In genomic region chr4:93540588-93540987, GRCm38 (mm10) we compare ENCODE assay signal across 14 mouse cellular contexts.
DNase-seq lines count a peak whose midpoint lies in the region; ATAC-seq and TF ChIP-seq lines count a peak whose summit lies in the region.
"Had no signal": no experiment of that assay in that cellular context is flagged by ENCODE, and none has a peak within 500 bp of the region (broad histone marks: within the 10 kb centered on the region; RNA-seq: fewer than 3 reads in every experiment).

No protein-coding gene starts in this region.

- no peaks in the 10 kb centered on the region for H3K36me3 ChIP-seq in midbrain, embryonic 16.5 days (ENCODE audit: control insufficient read depth, insufficient read depth, low read length)
- no peaks in the 10 kb centered on the region for H3K36me3 ChIP-seq in midbrain, embryonic 10.5 days
- no peaks in the 10 kb centered on the region for H3K36me3 ChIP-seq in liver, embryonic 15.5 days (replicated peaks)
- H3K36me3 ChIP-seq in stomach, embryonic 15.5 days = no peaks in the 10 kb centered on the region
- H3K36me3 ChIP-seq in forebrain, embryonic 11.5 days (ENCODE audit: control insufficient read depth, insufficient read depth, low read length) = no peaks in the 10 kb centered on the region
- no peaks in the 10 kb centered on the region for H3K36me3 ChIP-seq in intestine, postnatal 0 days (ENCODE audit: control insufficient read depth, insufficient read depth)
- H3K36me3 ChIP-seq: heart, embryonic 12.5 days had no signal

- H3K4me3 ChIP-seq in midbrain, embryonic 16.5 days (ENCODE audit: low read depth, low read length) = no peak overlapping the region
- no peak overlapping the region for H3K4me3 ChIP-seq in midbrain, embryonic 10.5 days
- no peak overlapping the region for H3K4me3 ChIP-seq in liver, embryonic 15.5 days (replicated peaks)
- no peak overlapping the region for H3K4me3 ChIP-seq in stomach, embryonic 15.5 days (replicated peaks)
- H3K4me3 ChIP-seq in forebrain, embryonic 11.5 days (ENCODE audit: low read depth, low read length) = no peak overlapping the region
- H3K4me3 ChIP-seq in intestine, postnatal 0 days (ENCODE audit: low read depth, low read length) = no peak overlapping the region
- H3K4me3 ChIP-seq: heart, embryonic 12.5 days had no signal

- ATAC-seq in midbrain, embryonic 16.5 days = 0 out of 2 replicates have a peak, but pooled peaks have one; percentile 36
- peak; percentile 100 for ATAC-seq in liver, embryonic 15.5 days (ENCODE audit: insufficient read depth)
- peak; percentile 93 for ATAC-seq in stomach, embryonic 15.5 days (ENCODE audit: insufficient read depth, low FRiP score, low read depth)
- ATAC-seq in forebrain, embryonic 11.5 days (replicated peaks; ENCODE audit: low FRiP score) = no peak; the same call in 1 of the 2 replicates
- ATAC-seq in intestine, postnatal 0 days = no peak
- ATAC-seq: CD4-positive, CD25-positive, alpha-beta regulatory T cell, adult 4 months had no signal

- no peak for DNase-seq in midbrain, embryonic 10.5 days (ENCODE audit: low spot score)
- DNase-seq in c-Kit-positive CD71-positive TER-119-positive erythroid progenitor cells, embryonic 14.5 days (ENCODE audit: low spot score) = peak; percentile 69
- DNase-seq in forebrain, embryonic 11.5 days (ENCODE audit: low spot score) = no peak
- DNase-seq: gastrocnemius, postnatal 25 days; kidney, adult 9 months; lung, postnatal 4 days; right cerebral cortex, adult 18-20 months; thymus, postnatal 36 days had no signal

- H3K27ac ChIP-seq in midbrain, embryonic 16.5 days (ENCODE audit: low read length) = no peak overlapping the region
- no peak overlapping the region for H3K27ac ChIP-seq in midbrain, embryonic 10.5 days (replicated peaks)
- peak overlapping the region; percentile 69 for H3K27ac ChIP-seq in liver, embryonic 15.5 days (replicated peaks)
- no peak overlapping the region for H3K27ac ChIP-seq in stomach, embryonic 15.5 days
- H3K27ac ChIP-seq in forebrain, embryonic 11.5 days (ENCODE audit: low read depth, low read length) = no peak overlapping the region
- H3K27ac ChIP-seq in intestine, postnatal 0 days (ENCODE audit: low read depth, low read length) = no peak overlapping the region

- no peak overlapping the region for H3K4me2 ChIP-seq in midbrain, embryonic 16.5 days (ENCODE audit: low read length)
- H3K4me2 ChIP-seq in liver, embryonic 15.5 days = peak overlapping the region; percentile 41
- no peak overlapping the region for H3K4me2 ChIP-seq in stomach, embryonic 15.5 days
- no peak overlapping the region for H3K4me2 ChIP-seq in forebrain, embryonic 11.5 days (ENCODE audit: low read depth, low read length, severe bottlenecking)
- no peak overlapping the region for H3K4me2 ChIP-seq in intestine, postnatal 0 days (replicated peaks; ENCODE audit: low read depth)
- H3K4me2 ChIP-seq: heart, embryonic 12.5 days had no signal

- WGBS in midbrain, embryonic 16.5 days = 59% methylated on average over 4 of the region's 4 CpGs
- WGBS in midbrain, embryonic 10.5 days = 86% methylated on average over 4 of the region's 4 CpGs
- 15% methylated on average over 4 of the region's 4 CpGs for WGBS in liver, embryonic 15.5 days (ENCODE audit: insufficient replicate concordance)
- 52% methylated on average over 4 of the region's 4 CpGs for WGBS in stomach, embryonic 15.5 days
- WGBS in forebrain, embryonic 11.5 days = 59% methylated on average over 4 of the region's 4 CpGs
- WGBS in intestine, postnatal 0 days = 42% methylated on average over 4 of the region's 4 CpGs

- H3K9me3 ChIP-seq in midbrain, embryonic 16.5 days (replicated peaks; ENCODE audit: control insufficient read depth, low read length, poor library complexity, severe bottlenecking) = 0 out of 2 replicates have a peak, but pooled peaks cover 3% of the 10 kb centered on the region
- H3K9me3 ChIP-seq in midbrain, embryonic 10.5 days (replicated peaks) = no peaks in the 10 kb centered on the region
- no peaks in the 10 kb centered on the region for H3K9me3 ChIP-seq in liver, embryonic 15.5 days (replicated peaks)
- H3K9me3 ChIP-seq in stomach, embryonic 15.5 days = no peaks in the 10 kb centered on the region
- H3K9me3 ChIP-seq in forebrain, embryonic 11.5 days (ENCODE audit: control insufficient read depth, low read length) = no peaks in the 10 kb centered on the region
- H3K9me3 ChIP-seq in intestine, postnatal 0 days (ENCODE audit: control insufficient read depth) = no peaks in the 10 kb centered on the region
- H3K9me3 ChIP-seq: heart, embryonic 12.5 days had no signal

- no peaks in the 10 kb centered on the region for H3K4me1 ChIP-seq in midbrain, embryonic 16.5 days (ENCODE audit: control insufficient read depth, insufficient read depth, low read length)
- no peaks in the 10 kb centered on the region for H3K4me1 ChIP-seq in midbrain, embryonic 10.5 days
- H3K4me1 ChIP-seq in liver, embryonic 15.5 days (replicated peaks) = peaks cover 17% of the 10 kb centered on the region
- no peaks in the 10 kb centered on the region for H3K4me1 ChIP-seq in stomach, embryonic 15.5 days
- no peaks in the 10 kb centered on the region for H3K4me1 ChIP-seq in forebrain, embryonic 11.5 days (replicated peaks; ENCODE audit: control insufficient read depth, insufficient read depth, low read length)
- no peaks in the 10 kb centered on the region for H3K4me1 ChIP-seq in intestine, postnatal 0 days (replicated peaks; ENCODE audit: control insufficient read depth, insufficient read depth, low read length)
- H3K4me1 ChIP-seq: heart, embryonic 12.5 days had no signal

- no peak overlapping the region for H3K9ac ChIP-seq in midbrain, embryonic 16.5 days (ENCODE audit: low read depth, low read length)
- no peak overlapping the region for H3K9ac ChIP-seq in liver, embryonic 15.5 days
- H3K9ac ChIP-seq in stomach, embryonic 15.5 days = no peak overlapping the region
- H3K9ac ChIP-seq in forebrain, embryonic 11.5 days (ENCODE audit: low read length) = no peak overlapping the region
- no peak overlapping the region for H3K9ac ChIP-seq in intestine, postnatal 0 days (ENCODE audit: low read depth, low read length)
- H3K9ac ChIP-seq: heart, embryonic 12.5 days had no signal

- no peak for TF ChIP-seq CTCF in intestine, postnatal 0 days (IDR thresholded peaks at IDR 0.05; ENCODE audit: low read depth)

- H3K27me3 ChIP-seq in midbrain, embryonic 16.5 days (ENCODE audit: control insufficient read depth, insufficient read depth, low read depth, low read length) = no peaks in the 10 kb centered on the region
- H3K27me3 ChIP-seq in midbrain, embryonic 10.5 days (ENCODE audit: low read depth, poor library complexity, severe bottlenecking) = no peaks in the 10 kb centered on the region
- no peaks in the 10 kb centered on the region for H3K27me3 ChIP-seq in liver, embryonic 15.5 days
- H3K27me3 ChIP-seq in stomach, embryonic 15.5 days (replicated peaks) = no peaks in the 10 kb centered on the region
- H3K27me3 ChIP-seq in forebrain, embryonic 11.5 days (ENCODE audit: control insufficient read depth, insufficient read depth, low read length) = no peaks in the 10 kb centered on the region
- no peaks in the 10 kb centered on the region for H3K27me3 ChIP-seq in intestine, postnatal 0 days (replicated peaks; ENCODE audit: control insufficient read depth, insufficient read depth, low read length)
- H3K27me3 ChIP-seq: heart, embryonic 12.5 days had no signal

Comparison
In these comparisons a context has a peak if more than half of its experiments do, and no peak if none do; other contexts are left out.
1. ATAC-seq: peak in midbrain, embryonic 16.5 days (single experiment), liver, embryonic 15.5 days (single experiment) and stomach, embryonic 15.5 days (single experiment); none in forebrain, embryonic 11.5 days (single experiment) and intestine, postnatal 0 days (single experiment).